In genomic region chr1:56977201-56978100, GRCm38 (mm10) we compare ENCODE assay signal across 8 mouse cellular contexts. TPM values are rescaled to one million over a fixed set of nuclear protein-coding genes. Genes with fewer than 3 reads are reported as not detected.
DNase-seq lines count a peak whose midpoint lies in the region; ATAC-seq and TF ChIP-seq lines count a peak whose summit lies in the region.

No protein-coding gene starts in this region.

- peaks cover 44% of the 10 kb centered on the region for H3K4me1 ChIP-seq in E14TG2a.4 (replicated peaks; ENCODE audit: low read depth, low read length)
- H3K4me1 ChIP-seq in embryonic facial prominence, embryonic 11.5 days (ENCODE audit: control insufficient read depth, insufficient read depth, low read length) = no peaks in the 10 kb centered on the region; the same call in none of the 2 replicates
- H3K4me1 ChIP-seq in heart, embryonic 11.5 days (ENCODE audit: control insufficient read depth, insufficient read depth, low read length) = 0 out of 2 replicates have a peak, but pooled peaks cover 7% of the 10 kb centered on the region
- H3K4me1 ChIP-seq in kidney, embryonic 15.5 days = peaks cover 32% of the 10 kb centered on the region
- H3K4me1 ChIP-seq in lung, adult 2 months (ENCODE audit: control insufficient read depth, insufficient read depth, low read length) = peaks cover 5% of the 10 kb centered on the region; the same call in 1 of the 2 replicates

- H3K9me3 ChIP-seq in E14TG2a.4 (ENCODE audit: low read length) = no peaks in the 10 kb centered on the region
- no peaks in the 10 kb centered on the region for H3K9me3 ChIP-seq in embryonic facial prominence, embryonic 11.5 days (replicated peaks; ENCODE audit: control insufficient read depth, low read length)
- H3K9me3 ChIP-seq in heart, embryonic 11.5 days (replicated peaks; ENCODE audit: control insufficient read depth, low read length) = no peaks in the 10 kb centered on the region
- H3K9me3 ChIP-seq in kidney, embryonic 15.5 days (replicated peaks) = no peaks in the 10 kb centered on the region

- peak overlapping the region; percentile 28; the same call in 1 of the 2 replicates for H3K27ac ChIP-seq in embryonic facial prominence, embryonic 11.5 days (replicated peaks; ENCODE audit: low read depth, low read length)
- H3K27ac ChIP-seq in heart, embryonic 11.5 days (ENCODE audit: low read depth, low read length) = no peak overlapping the region
- H3K27ac ChIP-seq in kidney, embryonic 15.5 days = no peak overlapping the region

- no peaks in the 10 kb centered on the region for H3K36me3 ChIP-seq in E14TG2a.4 (ENCODE audit: insufficient read depth, low read length)
- H3K36me3 ChIP-seq in embryonic facial prominence, embryonic 11.5 days (replicated peaks; ENCODE audit: control insufficient read depth, insufficient read depth, low read depth, low read length) = no peaks in the 10 kb centered on the region
- H3K36me3 ChIP-seq in heart, embryonic 11.5 days (ENCODE audit: control insufficient read depth, insufficient read depth, low read length) = no peaks in the 10 kb centered on the region
- H3K36me3 ChIP-seq in kidney, embryonic 15.5 days = no peaks in the 10 kb centered on the region

- H3K4me2 ChIP-seq in embryonic facial prominence, embryonic 11.5 days (ENCODE audit: low read depth, low read length) = peak overlapping the region; percentile 32
- H3K4me2 ChIP-seq in heart, embryonic 11.5 days = peak overlapping the region; percentile 64
- H3K4me2 ChIP-seq in kidney, embryonic 15.5 days = peak overlapping the region; percentile 56

- ATAC-seq in embryonic facial prominence, embryonic 11.5 days (replicated peaks; ENCODE audit: insufficient number of reproducible peaks, low FRiP score, low TSS enrichment, low read depth) = no peak
- no peak for ATAC-seq in heart, embryonic 11.5 days (replicated peaks; ENCODE audit: insufficient number of reproducible peaks, low FRiP score, low TSS enrichment)
- no peak for ATAC-seq in kidney, embryonic 15.5 days (replicated peaks; ENCODE audit: low FRiP score)
- 0 out of 2 replicates have a peak, but pooled peaks have one; percentile 14 for ATAC-seq in neutrophil, adult 5-6 weeks (ENCODE audit: extremely low read depth, insufficient number of reproducible peaks, low FRiP score, poor library complexity, severe bottlenecking)

- peaks cover 79% of the 10 kb centered on the region for H3K27me3 ChIP-seq in E14TG2a.4 (ENCODE audit: insufficient read depth, low read length)
- peaks cover 37% of the 10 kb centered on the region for H3K27me3 ChIP-seq in embryonic facial prominence, embryonic 11.5 days (ENCODE audit: control insufficient read depth, insufficient read depth, low read length)
- peaks cover 65% of the 10 kb centered on the region for H3K27me3 ChIP-seq in heart, embryonic 11.5 days (ENCODE audit: control insufficient read depth, insufficient read depth, low read length)
- peaks cover 67% of the 10 kb centered on the region for H3K27me3 ChIP-seq in kidney, embryonic 15.5 days

- no peak for TF ChIP-seq POLR2A in lung, adult 2 months (IDR thresholded peaks at IDR 0.05; ENCODE audit: borderline replicate concordance, extremely low read depth, low read depth, low read length)

- peak overlapping the region; percentile 66 for H3K4me3 ChIP-seq in E14TG2a.4 (replicated peaks; ENCODE audit: low read length)
- H3K4me3 ChIP-seq in embryonic facial prominence, embryonic 11.5 days (ENCODE audit: low read depth, low read length) = peak overlapping the region; percentile 31
- peak overlapping the region; percentile 35 for H3K4me3 ChIP-seq in heart, embryonic 11.5 days (ENCODE audit: low read depth, low read length)
- H3K4me3 ChIP-seq in kidney, embryonic 15.5 days (replicated peaks) = peak overlapping the region; percentile 30
- no peak overlapping the region for H3K4me3 ChIP-seq in lung, adult 2 months (replicated peaks; ENCODE audit: extremely low read depth, low read depth, low read length)

- WGBS in embryonic facial prominence, embryonic 11.5 days = under 1% methylated on average over 45 of the region's 45 CpGs
- WGBS in heart, embryonic 11.5 days (ENCODE audit: insufficient replicate concordance) = under 1% methylated on average over 45 of the region's 45 CpGs
- under 1% methylated on average over 45 of the region's 45 CpGs for WGBS in kidney, embryonic 15.5 days
- 2% methylated on average over 45 of the region's 45 CpGs for WGBS in lung, adult 2 months

- peak; percentile 32; the same call in 1 of the 2 replicates for TF ChIP-seq CTCF in E14TG2a.4 (conservative IDR thresholded peaks at IDR 0.05; ENCODE audit: low read length)
- TF ChIP-seq CTCF in lung, adult 2 months (IDR thresholded peaks at IDR 0.05; ENCODE audit: insufficient read depth, low read length) = peak; percentile 40; the same call in 1 of the 2 replicates

- H3K9ac ChIP-seq in embryonic facial prominence, embryonic 11.5 days (replicated peaks; ENCODE audit: low read length) = peak overlapping the region; percentile 65
- no peak overlapping the region for H3K9ac ChIP-seq in heart, embryonic 11.5 days (ENCODE audit: low read depth, low read length)
- no peak overlapping the region for H3K9ac ChIP-seq in kidney, embryonic 15.5 days

- DNase-seq in adrenal gland, postnatal 10 days = peak; percentile 77
- peak; percentile 83 for DNase-seq in embryonic facial prominence, embryonic 11.5 days (ENCODE audit: low spot score)
- DNase-seq in lung, adult 2 months = peak; percentile 68
- DNase-seq in MN1 (ENCODE audit: low spot score) = no peak

RNA-seq across cellular contexts. Expression of gene Satb2, which starts 1.0 kb away (rescaled TPM):
- total RNA-seq in adrenal gland, postnatal 10 days (2021) = 1 to 10 TPM; 1.2 to 3.6 TPM
- 13.1 and 18.4 TPM in 2 replicates for polyA plus RNA-seq in embryonic facial prominence, embryonic 11.5 days (2014; fragmentation: Nextera tagmentation; extraction: Ambion mirVana)
- polyA plus RNA-seq in heart, embryonic 11.5 days (2014; fragmentation: Nextera tagmentation; extraction: Ambion mirVana) = 0.37 and 0.90 TPM in 2 replicates
- polyA plus RNA-seq in kidney, embryonic 15.5 days (2015; fragmentation: Nextera tagmentation; extraction: Ambion mirVana) = 1.7 and 3.7 TPM in 2 replicates
- 0.22 and 0.48 TPM in 2 replicates for polyA plus RNA-seq in lung, adult 2 months (2012; rRNA removed)
- 0.12 and 0.23 TPM in 2 replicates for total RNA-seq in neutrophil, adult 5-6 weeks (2017)
